Mouse (Mus musculus) lung, postnatal 14 days (tissue): ENCODE data around the gene H2-Aa.
A peak's percentile ranks its signal among the peaks of the same experiment; 100 is the strongest.

Experiments used
- DNase-seq: peaks from one replicate; pipeline ENCODE4 v3.0.0; 2021

H2-Aa gene

GRCm38 (mm10) chr17:34299356-34299755, 11.7 kb upstream of the H2-Aa start:
- DNase-seq, result no peak

GRCm38 (mm10) chr17:34295891-34296794, 8.5 kb upstream of the H2-Aa start:
- DNase-seq, result peak; percentile 57

GRCm38 (mm10) chr17:34295307-34295706, 7.7 kb upstream of the H2-Aa start:
- no peak for DNase-seq

DNA sequence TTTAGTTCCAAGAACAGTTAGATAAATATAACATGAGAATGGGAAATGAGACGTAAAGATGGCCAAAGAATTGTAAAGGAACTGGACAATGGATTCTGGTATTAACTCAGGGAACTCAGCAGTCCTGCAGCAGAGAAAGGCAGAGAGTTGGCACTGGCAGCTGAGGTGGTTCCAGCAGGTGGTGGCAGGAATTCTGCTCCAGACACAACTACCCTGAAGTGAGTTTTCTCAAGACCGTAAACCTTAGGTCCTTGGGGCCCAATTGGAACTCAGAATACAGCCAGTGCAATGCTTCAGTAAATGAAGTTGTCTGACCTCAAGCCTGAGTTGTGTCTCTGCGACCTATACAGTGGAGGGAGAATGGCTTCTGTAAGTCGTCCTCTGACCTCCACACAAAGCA, 6.6 kb upstream of the H2-Aa start:
- DNase-seq, result no peak

GRCm38 (mm10) chr17:34293533-34293932, 5.9 kb upstream of the H2-Aa start:
- no peak for DNase-seq

DNA sequence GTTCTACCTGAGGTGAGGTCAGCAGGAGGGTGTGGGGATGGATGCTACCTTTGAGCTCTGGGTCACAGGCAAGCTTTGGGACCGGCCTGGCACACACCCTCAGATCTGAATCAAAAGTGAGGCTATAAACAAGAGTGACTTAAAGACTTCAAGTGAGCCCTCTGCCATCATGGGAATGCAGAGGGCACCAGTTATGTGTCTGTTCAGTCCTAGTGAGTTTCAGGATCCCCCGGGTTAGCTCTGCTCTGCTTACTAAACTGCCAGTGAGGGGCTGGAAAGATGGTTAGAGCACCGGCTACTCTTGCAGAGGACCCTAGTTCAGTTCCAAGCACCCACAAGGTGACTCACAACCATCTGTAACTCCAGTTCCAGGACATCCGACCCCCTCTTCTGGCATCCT, 4.9 kb upstream of the H2-Aa start:
- DNase-seq, result no peak

DNA sequence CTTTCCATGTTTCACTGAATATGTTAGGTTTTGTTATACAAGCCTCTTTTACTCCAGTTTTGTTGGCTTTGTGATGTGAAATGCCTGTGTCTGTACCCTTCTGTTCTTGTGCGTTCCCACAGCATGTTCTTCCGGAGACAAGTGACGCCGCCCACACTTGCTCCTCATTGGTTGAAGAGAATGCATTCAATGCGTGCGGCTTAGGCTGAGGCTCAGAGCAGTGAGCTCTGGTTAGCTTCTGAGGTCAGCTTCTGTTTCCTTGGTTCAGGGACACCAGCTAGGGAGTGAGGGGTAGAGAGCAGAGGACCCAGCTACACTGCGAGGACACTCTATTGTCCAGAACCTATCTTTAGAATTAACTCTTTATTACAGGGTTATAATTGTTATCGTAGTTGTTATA, 4.0 kb upstream of the H2-Aa start:
- DNase-seq, result peak; percentile 87

DNA sequence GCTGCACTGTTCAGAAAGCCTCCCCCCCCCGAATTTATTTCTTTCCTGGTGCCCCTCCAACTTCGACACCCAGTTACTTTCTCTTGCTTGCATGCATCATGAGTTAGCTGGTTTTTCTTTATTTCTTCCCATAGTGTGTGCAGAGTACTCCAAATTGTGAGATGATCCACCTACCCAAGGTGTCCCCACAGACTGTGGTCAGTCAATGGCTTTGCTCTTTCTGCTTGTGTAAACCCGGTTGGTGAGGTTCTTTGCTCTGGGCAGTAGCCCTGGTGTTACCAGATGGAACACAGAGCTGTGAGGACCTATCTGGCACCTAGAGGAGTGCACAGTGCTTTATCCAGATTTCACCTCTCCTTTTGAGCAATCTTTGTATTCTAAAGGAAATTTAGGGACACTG, 508 bp upstream of the H2-Aa start:
- no peak for DNase-seq

GRCm38 (mm10) chr17:34286999-34287398, 624 bp downstream of the H2-Aa start:
- no peak for DNase-seq

GRCm38 (mm10) chr17:34286501-34286900, 1.1 kb downstream of the H2-Aa start:
- DNase-seq, result no peak

DNA sequence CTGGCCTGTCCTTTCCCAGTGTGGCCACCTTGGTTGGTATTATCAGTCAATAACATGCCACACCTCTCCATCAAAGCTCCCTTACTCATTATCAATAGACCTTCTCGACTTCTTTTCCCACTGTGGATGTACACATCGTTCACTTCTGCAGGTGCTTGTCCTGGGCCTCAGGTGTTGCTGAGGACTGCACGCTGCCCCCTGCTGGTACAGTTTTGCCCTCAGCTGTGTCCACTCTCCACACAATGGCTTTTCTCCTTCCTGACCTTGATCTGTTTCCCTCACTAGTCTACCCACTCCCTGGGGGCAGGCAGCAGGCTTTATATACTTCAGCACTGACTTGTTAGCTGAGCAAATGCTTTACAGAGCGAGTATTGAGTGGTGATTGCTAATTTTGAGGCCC, 1.8 kb downstream of the H2-Aa start:
- peak; percentile 61 for DNase-seq

DNA sequence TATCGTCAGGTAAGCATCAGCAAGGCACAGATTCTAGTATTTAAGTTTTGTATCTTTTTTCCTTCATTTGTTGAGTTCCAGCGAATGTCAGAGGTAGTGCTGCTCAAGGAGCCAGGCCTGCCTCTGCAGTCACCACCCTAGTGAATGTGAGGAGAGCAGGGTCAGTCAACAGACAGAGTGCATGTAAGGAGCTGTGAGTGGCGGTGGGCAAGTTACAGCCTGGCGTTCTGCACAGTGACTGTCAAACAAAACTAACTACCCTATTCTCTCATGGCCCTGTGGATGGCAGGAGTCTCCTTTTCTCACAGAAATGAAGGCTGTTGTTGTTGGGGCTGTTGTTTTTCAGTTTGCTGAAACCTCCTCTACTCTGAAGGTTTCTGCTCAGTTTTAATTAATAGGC, 2.3 kb downstream of the H2-Aa start:
- no peak for DNase-seq

DNA sequence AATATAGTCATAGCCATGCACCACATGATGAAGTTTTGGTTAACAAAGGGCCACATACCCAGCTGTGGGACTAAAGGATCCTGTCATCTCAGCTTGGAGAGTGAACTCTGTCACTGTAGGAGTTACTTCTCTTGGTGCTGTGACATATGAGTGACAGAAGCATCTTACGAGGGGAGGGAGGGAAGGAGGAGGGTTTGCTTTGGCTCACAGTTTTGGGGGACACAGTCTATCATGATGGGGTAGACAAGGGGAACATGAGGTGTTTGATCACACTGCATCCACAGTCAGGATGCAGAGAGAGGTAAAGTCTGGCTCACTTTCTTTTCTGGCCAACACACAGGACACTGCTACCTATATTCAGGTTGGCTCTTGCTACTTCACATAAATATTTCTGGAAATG, 5.8 kb downstream of the H2-Aa start:
- no peak for DNase-seq

- DNase-seq, result no peak
These were observed 7.1 kb downstream of the H2-Aa start for GRCm38 (mm10) chr17:34280499-34281038.

GRCm38 (mm10) chr17:34272102-34272501, 15.5 kb downstream of the H2-Aa start:
- DNase-seq, result no peak

- DNase-seq, result no peak
These were observed 16.7 kb downstream of the H2-Aa start for GRCm38 (mm10) chr17:34270940-34271339.

- no peak for DNase-seq
These were observed 17.4 kb downstream of the H2-Aa start for GRCm38 (mm10) chr17:34270230-34270629.

- no peak for DNase-seq
These were observed 17.8 kb downstream of the H2-Aa start for GRCm38 (mm10) chr17:34269817-34270216.

DNA sequence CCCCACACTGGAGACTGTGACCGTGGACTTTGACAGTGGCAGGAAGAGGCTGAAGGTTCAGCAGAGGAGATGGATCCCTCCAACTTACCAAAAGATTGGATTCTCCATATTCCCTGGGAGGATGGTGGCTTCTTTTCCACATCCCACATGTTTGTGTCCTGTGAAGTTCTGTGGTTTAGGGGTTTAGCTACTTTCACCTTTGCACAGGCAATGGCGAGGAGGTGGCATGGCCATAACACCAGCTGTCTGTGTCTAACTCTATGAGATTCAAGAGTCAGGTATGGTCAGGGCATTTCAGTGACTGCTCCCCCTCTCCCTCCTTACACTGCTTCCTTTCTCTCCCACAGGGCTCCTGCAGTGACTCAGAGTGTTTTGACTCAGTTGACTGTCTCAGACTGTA, 18.9 kb downstream of the H2-Aa start:
- no peak for DNase-seq

DNA sequence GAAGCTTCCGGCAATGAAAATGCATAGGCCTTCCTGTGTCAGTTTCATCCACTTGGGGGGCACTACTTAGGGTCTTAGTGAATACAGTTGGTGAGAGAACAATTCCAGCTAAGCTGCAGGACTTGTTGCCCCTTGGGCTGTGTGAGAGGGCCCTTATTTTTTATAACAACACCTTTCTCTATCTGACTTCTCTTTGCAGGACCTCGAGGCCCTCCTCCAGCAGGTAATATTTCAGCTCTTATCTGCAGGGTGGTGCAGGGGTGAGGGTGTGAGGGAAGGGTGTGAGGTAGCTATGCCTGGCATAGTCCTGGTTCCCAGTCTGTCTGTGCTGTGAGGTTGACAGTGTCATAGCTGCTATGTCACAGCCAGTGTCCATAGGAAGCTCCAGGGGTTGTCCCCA, 19.4 kb downstream of the H2-Aa start:
- no peak for DNase-seq

DNA sequence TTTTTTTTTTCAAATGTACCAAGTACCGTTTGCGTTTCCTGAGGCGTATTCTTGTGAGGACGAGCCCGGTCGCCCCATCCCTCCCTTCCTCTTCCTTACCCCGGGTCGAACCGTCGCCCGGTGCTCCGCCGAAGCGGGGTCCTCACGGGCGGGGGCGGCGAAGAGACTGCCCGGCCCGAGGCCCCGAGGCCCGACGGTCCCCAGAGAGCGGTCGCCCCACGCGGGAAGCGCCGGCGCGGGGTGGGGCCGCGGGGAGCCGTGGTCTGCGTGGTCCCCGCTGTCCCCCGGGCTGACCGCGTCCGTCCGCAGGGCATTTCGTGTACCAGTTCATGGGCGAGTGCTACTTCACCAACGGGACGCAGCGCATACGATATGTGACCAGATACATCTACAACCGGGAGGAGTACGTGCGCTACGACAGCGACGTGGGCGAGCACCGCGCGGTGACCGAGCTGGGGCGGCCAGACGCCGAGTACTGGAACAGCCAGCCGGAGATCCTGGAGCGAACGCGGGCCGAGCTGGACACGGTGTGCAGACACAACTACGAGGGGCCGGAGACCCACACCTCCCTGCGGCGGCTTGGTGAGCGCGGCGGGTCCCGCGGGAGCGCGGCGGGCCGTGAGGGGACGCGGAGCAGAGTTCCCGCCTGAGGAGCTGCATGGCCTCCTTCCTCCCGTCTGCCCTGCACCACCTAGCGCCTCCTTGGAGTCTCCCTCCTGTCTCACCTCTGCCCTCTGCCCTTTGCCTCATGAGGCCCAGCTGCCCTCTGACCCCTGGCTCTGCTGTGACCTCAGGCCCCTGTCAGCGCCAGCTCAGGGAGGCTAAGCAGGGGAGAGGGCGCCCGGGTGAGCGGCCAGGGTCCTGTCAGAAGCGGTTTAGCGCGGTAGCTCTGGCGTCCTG, 22.9 kb downstream of the H2-Aa start:
- no peak for DNase-seq

DNA sequence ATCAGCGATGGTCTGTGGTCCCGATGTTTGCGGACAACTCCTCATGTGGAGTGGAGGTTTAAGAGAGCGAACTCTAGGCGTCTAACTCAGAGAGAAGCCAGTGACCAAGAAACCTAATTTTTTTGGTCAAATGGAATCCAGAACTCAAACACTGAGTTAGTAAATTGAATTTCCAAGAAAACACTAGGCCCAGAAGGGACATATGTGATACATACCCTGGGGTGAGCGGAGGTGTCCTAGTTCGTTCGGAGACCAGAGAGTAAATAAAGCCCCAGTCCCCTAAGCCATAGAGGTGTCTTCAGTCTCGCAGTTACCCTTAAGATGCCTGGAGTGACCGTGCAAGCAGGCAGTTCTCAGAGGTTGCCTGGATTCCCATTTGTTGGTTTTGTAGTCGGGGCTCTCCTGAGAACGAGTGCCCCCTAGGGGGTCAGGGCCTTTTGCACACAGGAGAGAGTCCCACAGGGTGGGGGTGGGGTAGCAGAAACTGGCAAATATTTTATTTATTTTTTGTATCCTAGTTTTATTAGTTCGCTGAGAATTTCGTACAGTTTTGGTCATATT, 23.7 kb downstream of the H2-Aa start:
- DNase-seq, result peak; percentile 34

DNA sequence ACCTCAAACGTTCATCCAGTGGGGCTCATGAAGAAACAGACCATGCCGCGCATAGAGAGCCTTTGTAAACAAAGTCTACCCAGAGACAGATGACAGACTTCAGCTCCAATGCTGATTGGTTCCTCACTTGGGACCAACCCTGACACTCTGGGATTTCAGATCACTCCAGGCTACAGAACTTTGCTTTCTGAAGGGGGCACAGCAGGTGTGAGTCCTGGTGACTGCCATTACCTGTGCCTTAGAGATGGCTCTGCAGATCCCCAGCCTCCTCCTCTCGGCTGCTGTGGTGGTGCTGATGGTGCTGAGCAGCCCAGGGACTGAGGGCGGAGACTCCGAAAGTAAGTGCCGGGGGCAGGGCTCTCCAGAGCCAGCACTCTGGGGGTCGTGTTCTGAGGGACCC, 24.6 kb downstream of the H2-Aa start:
- DNase-seq, result peak; percentile 80
